Comparison of ENCODE assay signal across 12 mouse cellular contexts in the genomic region with DNA sequence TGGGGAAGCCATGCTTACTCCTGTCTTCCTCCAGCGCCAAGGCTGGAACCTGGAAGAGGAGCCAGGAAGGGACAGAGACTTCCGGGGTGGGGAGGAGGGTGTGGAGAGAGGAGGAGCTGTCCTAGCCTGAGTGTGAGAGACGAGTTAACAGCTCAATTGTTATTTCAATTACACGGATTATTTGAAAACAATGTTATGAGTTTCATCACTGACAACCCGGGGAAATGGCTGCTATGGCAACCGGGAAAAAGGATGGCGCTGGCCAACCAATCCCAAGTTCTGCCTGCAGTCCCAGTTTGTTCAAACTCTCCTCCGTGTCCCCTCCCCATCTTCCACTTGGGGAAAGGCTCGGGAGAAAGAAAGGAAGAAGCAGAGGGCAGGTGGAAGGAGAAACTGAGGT. TPM values are rescaled to one million over a fixed set of nuclear protein-coding genes. Genes with fewer than 3 reads are reported as not detected.
DNase-seq lines count a peak whose midpoint lies in the region; ATAC-seq and TF ChIP-seq lines count a peak whose summit lies in the region.
"Had no signal": no experiment of that assay in that cellular context is flagged by ENCODE, and none has a peak within 500 bp of the region (broad histone marks: within the 10 kb centered on the region; RNA-seq: fewer than 3 reads in every experiment).

No protein-coding gene starts in this region.

- no peak for TF ChIP-seq CTCF in hindbrain, postnatal 0 days (IDR thresholded peaks at IDR 0.05; ENCODE audit: low read depth)

- 2% methylated on average over 9 of the region's 9 CpGs for WGBS in hindbrain, postnatal 0 days
- WGBS in neural tube, embryonic 13.5 days, result 2% methylated on average over 9 of the region's 9 CpGs
- 10% methylated on average over 9 of the region's 9 CpGs for WGBS in heart, embryonic 10.5 days
- WGBS in intestine, embryonic 15.5 days, result 6% methylated on average over 9 of the region's 9 CpGs

- no peaks in the 10 kb centered on the region for H3K36me3 ChIP-seq in hindbrain, postnatal 0 days (ENCODE audit: insufficient read depth, low read length)
- H3K36me3 ChIP-seq in neural tube, embryonic 13.5 days, result no peaks in the 10 kb centered on the region
- H3K36me3 ChIP-seq in heart, embryonic 10.5 days, result no peaks in the 10 kb centered on the region
- no peaks in the 10 kb centered on the region for H3K36me3 ChIP-seq in intestine, embryonic 15.5 days
- H3K36me3 ChIP-seq: limb, embryonic 12.5 days had no signal

- intact Hi-C loops in gastrocnemius, postnatal 14 days (cut with DNase I; ENCODE audit: low total_unique reads), result no loop called here

- H3K4me3 ChIP-seq in hindbrain, postnatal 0 days (ENCODE audit: low read length), result no peak overlapping the region
- H3K4me3 ChIP-seq in neural tube, embryonic 13.5 days, result no peak overlapping the region
- no peak overlapping the region for H3K4me3 ChIP-seq in heart, embryonic 10.5 days
- no peak overlapping the region for H3K4me3 ChIP-seq in intestine, embryonic 15.5 days (replicated peaks)
- H3K4me3 ChIP-seq: limb, embryonic 12.5 days had no signal

- peaks cover 24% of the 10 kb centered on the region for H3K4me1 ChIP-seq in hindbrain, postnatal 0 days (ENCODE audit: insufficient read depth, low read length)
- H3K4me1 ChIP-seq in neural tube, embryonic 13.5 days (replicated peaks), result peaks cover 38% of the 10 kb centered on the region
- peaks cover 16% of the 10 kb centered on the region; the same call in 1 of the 2 replicates for H3K4me1 ChIP-seq in heart, embryonic 10.5 days
- no peaks in the 10 kb centered on the region for H3K4me1 ChIP-seq in intestine, embryonic 15.5 days (replicated peaks)

- peak overlapping the region; percentile 31; the same call in 1 of the 2 replicates for H3K4me2 ChIP-seq in hindbrain, postnatal 0 days (ENCODE audit: low read depth, low read length)
- H3K4me2 ChIP-seq in neural tube, embryonic 13.5 days, result peak overlapping the region; percentile 11; the same call in 1 of the 2 replicates
- H3K4me2 ChIP-seq in intestine, embryonic 15.5 days (replicated peaks), result no peak overlapping the region
- H3K4me2 ChIP-seq: limb, embryonic 12.5 days; lung, embryonic 14.5 days had no signal

- no peak overlapping the region for H3K27ac ChIP-seq in hindbrain, postnatal 0 days
- no peak overlapping the region for H3K27ac ChIP-seq in neural tube, embryonic 13.5 days (replicated peaks)
- no peak overlapping the region for H3K27ac ChIP-seq in heart, embryonic 10.5 days
- H3K27ac ChIP-seq in intestine, embryonic 15.5 days, result no peak overlapping the region
- H3K27ac ChIP-seq: limb, embryonic 12.5 days had no signal

- ATAC-seq in hindbrain, postnatal 0 days, result peak; percentile 67
- ATAC-seq in neural tube, embryonic 13.5 days (ENCODE audit: low read depth), result 0 out of 2 replicates have a peak, but pooled peaks have one; percentile 34
- no peak for ATAC-seq in intestine, embryonic 15.5 days

- H3K9me3 ChIP-seq in hindbrain, postnatal 0 days (ENCODE audit: low read length), result no peaks in the 10 kb centered on the region
- H3K9me3 ChIP-seq in neural tube, embryonic 13.5 days, result no peaks in the 10 kb centered on the region
- H3K9me3 ChIP-seq in heart, embryonic 10.5 days, result no peaks in the 10 kb centered on the region
- H3K9me3 ChIP-seq in intestine, embryonic 15.5 days, result no peaks in the 10 kb centered on the region
- H3K9me3 ChIP-seq: limb, embryonic 12.5 days had no signal

- no peak overlapping the region for H3K9ac ChIP-seq in hindbrain, postnatal 0 days (replicated peaks; ENCODE audit: low read length)
- no peak overlapping the region for H3K9ac ChIP-seq in neural tube, embryonic 13.5 days
- H3K9ac ChIP-seq in intestine, embryonic 15.5 days, result no peak overlapping the region
- H3K9ac ChIP-seq: limb, embryonic 12.5 days; lung, embryonic 14.5 days had no signal

- peak; percentile 55 for DNase-seq in retina, postnatal 1 day
- DNase-seq in retina, embryonic 14.5 days (ENCODE audit: low spot score), result no peak
- DNase-seq in embryo, embryonic 10.5 days (ENCODE audit: low spot score), result peak; percentile 62
- DNase-seq in hindbrain, postnatal 0 days (ENCODE audit: low spot score), result peak; percentile 75
- no peak for DNase-seq in heart, embryonic 10.5 days (ENCODE audit: low spot score)
- no peak for DNase-seq in gastrocnemius, postnatal 14 days
- DNase-seq: kidney, adult 11 months; lung, embryonic 14.5 days had no signal

- 0 out of 2 replicates have a peak, but pooled peaks cover 4% of the 10 kb centered on the region for H3K27me3 ChIP-seq in hindbrain, postnatal 0 days (ENCODE audit: insufficient read depth, low read length)
- peaks cover 100% of the 10 kb centered on the region for H3K27me3 ChIP-seq in neural tube, embryonic 13.5 days
- peaks cover 99% of the 10 kb centered on the region for H3K27me3 ChIP-seq in heart, embryonic 10.5 days (ENCODE audit: insufficient read depth, poor library complexity, severe bottlenecking)
- H3K27me3 ChIP-seq in intestine, embryonic 15.5 days (replicated peaks), result peaks cover 59% of the 10 kb centered on the region

RNA-seq across cellular contexts. Expression of a gene that starts 12.7 kb away (rescaled TPM):
- 47.3 and 53.4 TPM in 2 replicates for total RNA-seq in hindbrain, postnatal 0 days (2014; rRNA removed)
- polyA plus RNA-seq in hindbrain, postnatal 0 days (2015; fragmentation: Nextera tagmentation; extraction: Ambion mirVana), result 16.5 and 19.2 TPM in 2 replicates
- polyA plus RNA-seq in neural tube, embryonic 13.5 days (2015; fragmentation: Nextera tagmentation; extraction: Ambion mirVana), result 11.1 and 11.4 TPM in 2 replicates
- polyA plus RNA-seq in heart, embryonic 10.5 days (2016; fragmentation: Nextera tagmentation; extraction: Ambion mirVana), result 0.04 and 0.12 TPM in 2 replicates
- total RNA-seq in gastrocnemius, postnatal 14 days (2021), result under 1 TPM; 0.13 to 0.18 TPM
- polyA plus RNA-seq in intestine, embryonic 15.5 days (2015; fragmentation: Nextera tagmentation; extraction: Ambion mirVana), result 0.62 and 0.68 TPM in 2 replicates
- total RNA-seq: megakaryocyte-erythroid progenitor cell, adult 5-6 weeks had no signal

Comparison
In these comparisons a context has a peak if more than half of its experiments do, and no peak if none do; other contexts are left out.
1. DNase-seq: peak in retina, postnatal 1 day (single experiment), embryo, embryonic 10.5 days (single experiment) and hindbrain, postnatal 0 days (single experiment); none in retina, embryonic 14.5 days (single experiment), heart, embryonic 10.5 days (single experiment) and gastrocnemius, postnatal 14 days (single experiment).